Mouse (Mus musculus) heart, postnatal 25 days (tissue): ENCODE measurements around the gene Gm3015. TPM values are rescaled to one million over a fixed set of nuclear protein-coding genes. Genes with fewer than 3 reads are reported as not detected.
"Not testable (repeated sequence)": the region's sequence is repeated elsewhere in the genome, so short reads cannot be mapped to it uniquely, and the experiment has no call there.

ENCODE experiments used
- DNase-seq: peaks from one replicate; pipeline ENCODE4 v3.0.0; 2022; ENCODE audit warnings: low spot score
- intact Hi-C: fragments of 180-260 bp; cut with DNase I; formaldehyde crosslinking; loops from one replicate; pipeline ENCODE4 v1.15.1; 2025
- total RNA-seq, 2 experiments: library from RNA; stranded (reverse); gene quantifications; 2 replicates each; pipeline ENCODE4 v1.2.3; 2021

The Gm3015 gene
- not detected for total RNA-seq

DNA sequence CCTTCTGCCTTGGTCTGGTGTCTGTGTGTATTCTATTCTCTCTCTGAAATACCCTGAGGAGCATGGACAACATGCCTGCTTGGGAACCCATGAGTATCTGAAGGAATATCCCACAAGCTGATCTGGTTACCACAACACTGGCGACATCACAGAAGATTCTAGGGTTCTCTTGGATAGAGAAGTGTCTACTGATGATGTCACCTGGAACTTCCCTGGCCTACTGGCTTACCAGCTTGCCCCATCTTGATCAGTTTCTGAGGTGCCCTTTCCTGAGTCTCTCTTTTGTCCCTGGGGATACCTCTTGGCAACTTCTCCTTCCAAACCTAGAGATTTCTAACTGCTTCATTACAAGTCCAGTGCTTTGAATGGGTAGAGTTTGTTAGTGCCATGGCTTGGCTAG, at the start of gene Gm3015:
Gm3015 (minus strand) TSS at position 101 of the 400 bp plus-strand sequence.
- intact Hi-C loops, DNase-seq: not testable (repeated sequence)

DNA sequence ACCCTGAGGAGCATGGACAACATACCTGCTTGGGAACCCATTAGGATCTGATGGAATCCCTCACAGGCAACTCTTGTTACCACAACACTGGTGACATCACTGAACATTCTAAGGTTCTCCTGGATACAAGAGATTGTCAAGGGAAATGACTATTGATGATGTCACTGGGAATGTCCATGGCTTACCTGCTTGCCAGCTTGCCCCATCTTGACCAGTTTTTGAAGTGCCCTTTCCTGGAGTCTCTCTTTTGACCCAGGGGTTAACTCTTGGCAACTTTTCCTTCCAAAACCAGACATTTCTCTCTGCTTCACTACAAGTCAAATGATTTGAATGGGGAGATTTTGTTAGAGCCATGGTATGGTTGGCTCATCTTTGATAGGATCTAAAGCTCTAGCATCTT, 29.3 kb upstream of the Gm3015 start, which contains the start of gene Gm10377:
Gm10377 (minus strand) TSS at position 101 of the 400 bp plus-strand sequence.
- intact Hi-C loops, DNase-seq: not testable (repeated sequence)

Other genes with a start within 250 kb of the Gm3015 start
- not detected for gene Gm8024, start 244.5 kb downstream of the Gm3015 start, total RNA-seq
- not detected for gene Gm17124, start 168.9 kb downstream of the Gm3015 start, total RNA-seq
- gene Gm3633, start 126.9 kb downstream of the Gm3015 start, total RNA-seq = not detected
- gene Gm10378, start 112.9 kb downstream of the Gm3015 start, total RNA-seq = not detected
- gene Gm10377, start 29.2 kb upstream of the Gm3015 start, total RNA-seq = not detected
- not detected for gene Gm21977, start 84.7 kb upstream of the Gm3015 start, total RNA-seq
- not detected for gene Gm8082, start 224.8 kb upstream of the Gm3015 start, total RNA-seq
- not detected for gene Gm10376, start 246.8 kb upstream of the Gm3015 start, total RNA-seq